Comparison of ENCODE assay signal across 15 mouse cellular contexts in genomic region chrX:42063621-42064020, GRCm38 (mm10).
"Had no signal": no experiment of that assay in that cellular context is flagged by ENCODE, and none has a peak within 500 bp of the region (broad histone marks: within the 10 kb centered on the region; RNA-seq: fewer than 3 reads in every experiment).

No protein-coding gene starts in this region.

- H3K27me3 ChIP-seq: hindbrain, embryonic 13.5 days; limb, embryonic 13.5 days; lung, embryonic 15.5 days; neural tube, embryonic 15.5 days; stomach, embryonic 15.5 days had no signal

- H3K9ac ChIP-seq: hindbrain, embryonic 13.5 days; limb, embryonic 13.5 days; liver, embryonic 14.5 days; lung, embryonic 15.5 days; neural tube, embryonic 15.5 days; stomach, embryonic 15.5 days had no signal

- H3K9me3 ChIP-seq: hindbrain, embryonic 13.5 days; limb, embryonic 13.5 days; lung, embryonic 15.5 days; midbrain, embryonic 10.5 days; neural tube, embryonic 15.5 days; stomach, embryonic 15.5 days had no signal

- H3K4me2 ChIP-seq: hindbrain, embryonic 13.5 days; limb, embryonic 13.5 days; lung, embryonic 15.5 days; neural tube, embryonic 15.5 days; stomach, embryonic 15.5 days had no signal

- ATAC-seq: hindbrain, postnatal 0 days had no signal

- DNase-seq: kidney, postnatal 10 days; left cerebral cortex, postnatal 4 days; midbrain, embryonic 14.5 days; right cerebral cortex, postnatal 4 days; thymus, adult 2 months; thymus, postnatal 25 days had no signal

- H3K4me1 ChIP-seq: hindbrain, embryonic 13.5 days; limb, embryonic 13.5 days; lung, embryonic 15.5 days; midbrain, embryonic 10.5 days; neural tube, embryonic 15.5 days; stomach, embryonic 15.5 days had no signal

- H3K36me3 ChIP-seq: hindbrain, embryonic 13.5 days; limb, embryonic 13.5 days; lung, embryonic 15.5 days; midbrain, embryonic 10.5 days; neural tube, embryonic 15.5 days; stomach, embryonic 15.5 days had no signal

- H3K4me3 ChIP-seq: hindbrain, embryonic 13.5 days; limb, embryonic 13.5 days; lung, embryonic 15.5 days; midbrain, embryonic 10.5 days; myocyte; neural tube, embryonic 15.5 days; stomach, embryonic 15.5 days had no signal

- H3K27ac ChIP-seq: hindbrain, embryonic 13.5 days; hindbrain, postnatal 0 days; limb, embryonic 13.5 days; liver, embryonic 14.5 days; lung, embryonic 15.5 days; midbrain, embryonic 10.5 days; neural tube, embryonic 15.5 days; stomach, embryonic 15.5 days had no signal
